Mouse (Mus musculus): ENCODE data around the gene Hist1h4f. TPM values are rescaled to one million over a fixed set of nuclear protein-coding genes. Genes with fewer than 3 reads are reported as not detected.
"Not testable (repeated sequence)": the region's sequence is repeated elsewhere in the genome, so short reads cannot be mapped to it uniquely, and the experiment has no call there.

The Hist1h4f gene
- polyA plus RNA-seq, 1 experiment from 2014 or later: 1.1 TPM

DNA sequence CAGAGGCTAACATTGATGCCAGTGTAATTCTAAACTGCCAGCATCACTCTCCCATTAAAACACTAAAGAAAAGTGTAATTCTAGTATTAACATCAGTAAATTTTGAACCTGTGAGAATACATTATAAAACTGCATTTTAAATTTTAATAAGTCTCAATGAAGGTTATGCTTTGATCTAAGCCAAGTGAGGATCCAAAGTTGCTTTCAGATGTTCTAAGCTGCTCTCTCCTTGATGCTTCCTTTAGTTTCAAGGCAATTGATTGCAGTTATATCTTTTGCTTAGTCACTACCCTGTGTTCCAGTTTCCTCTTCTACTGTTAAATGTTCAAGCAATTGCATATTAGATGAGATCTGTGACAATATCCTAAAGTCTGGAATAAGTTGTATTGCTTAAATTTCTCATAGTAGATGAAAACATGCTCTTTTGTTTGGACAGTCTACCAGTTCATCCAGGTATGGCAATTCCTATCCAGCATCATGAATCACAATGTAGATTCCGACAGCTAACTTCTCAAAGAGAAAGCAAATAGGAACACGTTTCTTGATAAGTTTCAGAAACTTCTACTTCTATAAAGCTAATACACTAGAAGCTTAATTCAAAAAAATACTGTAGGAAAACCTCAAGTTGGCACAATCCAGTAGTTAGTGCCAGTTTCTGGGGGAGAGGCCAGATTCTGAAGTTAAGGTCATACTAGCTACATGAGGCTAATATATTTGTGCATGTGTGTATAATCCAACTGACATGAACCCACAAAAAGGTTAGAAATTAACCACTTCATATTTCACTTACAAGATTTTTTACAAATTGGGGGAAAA, 21.0 kb upstream of the Hist1h4f start:
- Histone ChIP-seq H3K36me3 (ENCODE audit: control insufficient read depth, insufficient read depth, low read length) (no peaks in the 10 kb centered on the region), H3K4me2 (replicated peaks; ENCODE audit: low read depth, low read length) (peak overlapping the region; percentile 69), H3K27ac (ENCODE audit: low read depth, low read length) (peak overlapping the region; percentile 92), H3K9me3 (ENCODE audit: control insufficient read depth, low read length) (no peaks in the 10 kb centered on the region), H3K4me3 (ENCODE audit: low read length) (peak overlapping the region; percentile 43), H3K9ac (ENCODE audit: low read depth, low read length) (peak overlapping the region; percentile 82), H3K27me3 (ENCODE audit: control insufficient read depth, insufficient read depth, low read length) (no peaks in the 10 kb centered on the region), H3K4me1 (ENCODE audit: control insufficient read depth, insufficient read depth, low read length) (0 out of 2 replicates have a peak, but pooled peaks cover 6% of the 10 kb centered on the region)
- 27% methylated on average over 2 of the region's 2 CpGs for WGBS
- ATAC-seq (ENCODE audit: low FRiP score, low TSS enrichment): no peak

DNA sequence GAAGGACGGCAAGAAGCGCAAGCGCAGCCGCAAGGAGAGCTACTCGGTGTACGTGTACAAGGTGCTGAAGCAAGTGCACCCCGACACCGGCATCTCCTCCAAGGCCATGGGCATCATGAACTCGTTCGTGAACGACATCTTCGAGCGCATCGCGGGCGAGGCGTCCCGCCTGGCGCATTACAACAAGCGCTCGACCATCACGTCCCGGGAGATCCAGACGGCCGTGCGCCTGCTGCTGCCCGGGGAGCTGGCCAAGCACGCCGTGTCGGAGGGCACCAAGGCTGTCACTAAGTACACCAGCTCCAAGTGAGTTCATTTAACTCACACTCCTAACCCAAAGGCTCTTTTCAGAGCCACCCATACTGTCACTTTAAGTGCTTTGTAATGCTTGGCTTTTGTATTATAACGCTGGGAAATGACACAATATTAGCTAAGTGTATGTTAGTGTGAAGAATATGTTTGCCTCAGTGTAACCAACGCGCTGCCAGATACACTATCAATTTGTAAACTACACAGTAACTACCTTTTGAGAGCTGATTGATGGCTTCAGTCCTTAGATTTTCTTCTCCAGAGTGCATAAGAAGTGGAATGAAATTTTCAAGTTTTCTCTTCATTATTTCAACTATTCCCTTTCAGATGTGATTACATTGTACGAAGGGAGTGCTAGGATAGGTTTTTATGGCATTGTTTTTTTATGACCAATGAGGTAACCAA, 20.2 kb upstream of the Hist1h4f start:
- not testable (repeated sequence) for H3K27me3 ChIP-seq (ENCODE audit: control insufficient read depth, insufficient read depth, low read length); ATAC-seq (ENCODE audit: low FRiP score, low TSS enrichment); H3K36me3 ChIP-seq (ENCODE audit: control insufficient read depth, insufficient read depth, low read length); H3K9me3 ChIP-seq (ENCODE audit: control insufficient read depth, low read length); H3K4me1 ChIP-seq (ENCODE audit: control insufficient read depth, insufficient read depth, low read length)
- H3K27ac ChIP-seq (ENCODE audit: low read depth, low read length): peak overlapping the region; percentile 92
- H3K4me2 ChIP-seq (replicated peaks; ENCODE audit: low read depth, low read length): peak overlapping the region; percentile 69
- WGBS: under 1% methylated on average over 13 of the region's 34 CpGs
- peak overlapping the region; percentile 43 for H3K4me3 ChIP-seq (ENCODE audit: low read length)
- H3K9ac ChIP-seq (ENCODE audit: low read depth, low read length): peak overlapping the region; percentile 82

GRCm38 (mm10) chr13:23571022-23571503, 19.6 kb upstream of the Hist1h4f start, which contains the start of the genes Hist1h2ae and Hist1h2bg:
TSS of gene Hist1h2ae (minus strand) at chr13:23571220.
TSS of gene Hist1h2bg (plus strand) at chr13:23571396.
- Histone ChIP-seq H3K4me3 (ENCODE audit: low read length) (peak within 1 kb of the TSS; percentile 43), H3K9me3 (ENCODE audit: control insufficient read depth, low read length) (no peaks in the 10 kb centered on the region), H3K27me3 (ENCODE audit: control insufficient read depth, insufficient read depth, low read length) (no peaks in the 10 kb centered on the region), H3K36me3 (ENCODE audit: control insufficient read depth, insufficient read depth, low read length) (no peaks in the 10 kb centered on the region), H3K4me1 (ENCODE audit: control insufficient read depth, insufficient read depth, low read length) (0 out of 2 replicates have a peak, but pooled peaks cover 3% of the 10 kb centered on the region), H3K9ac (ENCODE audit: low read depth, low read length) (peak within 1 kb of the TSS; percentile 82), H3K27ac (ENCODE audit: low read depth, low read length) (peak within 1 kb of the TSS; percentile 92), H3K4me2 (replicated peaks; ENCODE audit: low read depth, low read length) (peak within 1 kb of the TSS; percentile 69)
- WGBS: under 1% methylated on average over 18 of the region's 18 CpGs
- ATAC-seq (ENCODE audit: low FRiP score, low TSS enrichment): peak; percentile 93

DNA sequence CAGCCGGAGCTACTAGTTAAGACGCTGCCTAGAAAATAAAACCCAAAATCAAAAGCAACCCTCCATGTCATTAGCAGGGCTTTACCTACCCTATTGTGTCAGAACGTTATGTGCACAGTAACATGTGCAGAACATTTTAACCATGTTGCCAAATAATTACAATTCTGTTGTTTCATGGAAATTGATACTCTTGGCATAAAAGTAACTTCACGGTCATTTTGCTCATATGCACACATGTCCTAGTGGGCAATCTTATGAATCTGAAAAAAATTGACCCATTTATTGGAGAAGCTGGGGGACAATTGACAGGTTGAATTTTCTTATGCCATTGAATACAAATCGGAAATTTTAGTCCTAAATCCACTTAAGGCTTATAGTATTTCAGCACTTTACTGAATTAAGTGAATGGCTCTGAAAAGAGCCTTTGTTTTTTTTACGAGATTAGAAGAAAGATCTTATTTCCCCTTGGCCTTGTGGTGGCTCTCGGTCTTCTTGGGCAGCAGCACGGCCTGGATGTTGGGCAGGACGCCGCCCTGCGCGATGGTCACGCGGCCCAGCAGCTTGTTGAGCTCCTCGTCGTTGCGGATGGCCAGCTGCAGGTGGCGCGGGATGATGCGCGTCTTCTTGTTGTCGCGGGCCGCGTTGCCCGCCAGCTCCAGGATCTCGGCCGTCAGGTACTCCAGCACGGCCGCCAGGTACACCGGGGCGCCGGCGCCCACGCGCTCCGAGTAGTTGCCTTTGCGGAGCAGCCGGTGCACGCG, 19.0 kb upstream of the Hist1h4f start:
- H3K9ac ChIP-seq (ENCODE audit: low read depth, low read length): peak overlapping the region; percentile 51
- H3K4me2 ChIP-seq (replicated peaks; ENCODE audit: low read depth, low read length): peak overlapping the region; percentile 40
- H3K4me1 ChIP-seq (ENCODE audit: control insufficient read depth, insufficient read depth, low read length); H3K27me3 ChIP-seq (ENCODE audit: control insufficient read depth, insufficient read depth, low read length); H3K36me3 ChIP-seq (ENCODE audit: control insufficient read depth, insufficient read depth, low read length); H3K9me3 ChIP-seq (ENCODE audit: control insufficient read depth, low read length); ATAC-seq (ENCODE audit: low FRiP score, low TSS enrichment): not testable (repeated sequence)
- peak overlapping the region; percentile 43 for H3K4me3 ChIP-seq (ENCODE audit: low read length)
- 1% methylated on average over 19 of the region's 41 CpGs for WGBS
- H3K27ac ChIP-seq (ENCODE audit: low read depth, low read length): peak overlapping the region; percentile 92

DNA sequence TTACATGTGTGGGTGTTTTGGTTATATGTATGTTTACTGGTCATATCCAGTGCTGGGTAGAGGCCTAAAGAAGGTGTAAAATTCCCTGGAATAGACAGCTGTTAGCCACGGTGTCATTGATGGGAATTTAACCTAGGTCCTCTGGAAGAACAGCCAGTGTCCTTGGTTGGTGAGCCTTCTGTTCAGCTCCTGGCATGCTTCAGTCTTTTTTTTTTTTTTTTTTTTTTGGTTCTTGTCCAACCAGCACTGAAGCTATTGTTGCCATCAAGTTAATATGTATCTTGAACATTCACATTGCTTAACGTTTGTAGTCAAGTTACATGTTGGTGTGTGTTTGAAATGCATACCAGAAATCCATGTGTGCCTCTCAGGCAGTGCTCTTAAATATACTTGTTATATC, 13.0 kb upstream of the Hist1h4f start:
- no peak for ATAC-seq (ENCODE audit: low FRiP score, low TSS enrichment)

GRCm38 (mm10) chr13:23562699-23563462, 11.4 kb upstream of the Hist1h4f start:
- no peaks in the 10 kb centered on the region for H3K36me3 ChIP-seq (ENCODE audit: control insufficient read depth, insufficient read depth, low read length)
- H3K9ac ChIP-seq (ENCODE audit: low read depth, low read length): peak overlapping the region; percentile 61
- H3K27ac ChIP-seq (ENCODE audit: low read depth, low read length): peak overlapping the region; percentile 99
- H3K4me3 ChIP-seq (ENCODE audit: low read length): peak overlapping the region; percentile 35
- no peaks in the 10 kb centered on the region for H3K9me3 ChIP-seq (ENCODE audit: control insufficient read depth, low read length)
- no peaks in the 10 kb centered on the region for H3K27me3 ChIP-seq (ENCODE audit: control insufficient read depth, insufficient read depth, low read length)
- WGBS: 4% methylated on average over 18 of the region's 18 CpGs
- peak; percentile 80 for ATAC-seq (ENCODE audit: low FRiP score, low TSS enrichment)
- H3K4me2 ChIP-seq (replicated peaks; ENCODE audit: low read depth, low read length): peak overlapping the region; percentile 59
- H3K4me1 ChIP-seq (ENCODE audit: control insufficient read depth, insufficient read depth, low read length): no peaks in the 10 kb centered on the region

More for the DNA sequence above, 13.0 kb upstream of the Hist1h4f start:
- WGBS: 83% methylated on average over 2 of the region's 2 CpGs
- Histone ChIP-seq H3K27me3 (ENCODE audit: control insufficient read depth, insufficient read depth, low read length) (no peaks in the 10 kb centered on the region), H3K27ac (ENCODE audit: low read depth, low read length) (peak overlapping the region; percentile 99), H3K36me3 (ENCODE audit: control insufficient read depth, insufficient read depth, low read length) (no peaks in the 10 kb centered on the region), H3K4me1 (ENCODE audit: control insufficient read depth, insufficient read depth, low read length) (no peaks in the 10 kb centered on the region), H3K4me2 (replicated peaks; ENCODE audit: low read depth, low read length) (no peak overlapping the region), H3K9ac (ENCODE audit: low read depth, low read length) (no peak overlapping the region), H3K4me3 (ENCODE audit: low read length) (no peak overlapping the region), H3K9me3 (ENCODE audit: control insufficient read depth, low read length) (no peaks in the 10 kb centered on the region)

DNA sequence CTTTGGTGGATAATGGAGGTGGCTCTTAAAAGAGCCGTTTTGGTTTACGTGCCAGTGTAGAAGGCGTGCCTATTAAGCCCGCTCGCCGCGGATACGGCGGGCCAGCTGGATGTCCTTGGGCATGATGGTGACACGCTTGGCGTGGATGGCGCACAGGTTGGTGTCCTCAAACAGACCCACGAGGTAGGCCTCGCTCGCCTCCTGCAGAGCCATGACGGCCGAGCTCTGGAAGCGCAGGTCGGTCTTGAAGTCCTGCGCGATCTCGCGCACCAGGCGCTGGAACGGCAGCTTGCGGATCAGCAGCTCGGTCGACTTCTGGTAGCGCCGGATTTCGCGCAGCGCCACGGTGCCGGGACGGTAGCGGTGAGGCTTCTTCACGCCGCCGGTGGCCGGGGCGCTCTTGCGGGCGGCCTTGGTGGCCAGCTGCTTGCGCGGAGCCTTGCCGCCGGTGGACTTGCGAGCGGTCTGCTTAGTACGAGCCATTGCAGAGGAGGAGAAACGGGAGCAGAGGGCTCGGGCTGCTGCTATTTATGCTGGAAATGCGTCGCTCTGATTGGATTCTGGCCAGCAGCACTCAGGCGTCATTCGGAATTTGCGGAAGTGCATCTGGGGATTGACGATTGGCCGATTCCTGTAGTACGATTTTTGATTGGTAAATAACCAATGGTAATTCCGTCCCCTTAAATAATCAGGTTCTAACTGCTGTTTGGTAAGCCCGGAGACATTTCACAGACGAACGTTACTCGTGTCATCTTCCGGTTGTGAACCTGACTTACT, 10.6 kb upstream of the Hist1h4f start, which contains the start of gene Hist1h3e:
TSS of gene Hist1h3e (minus strand) at position 487 of the 777 bp plus-strand sequence.
- peak within 1 kb of the TSS; percentile 61 for H3K9ac ChIP-seq (ENCODE audit: low read depth, low read length)
- ATAC-seq (ENCODE audit: low FRiP score, low TSS enrichment): peak; percentile 97
- not testable (repeated sequence) for H3K9me3 ChIP-seq (ENCODE audit: control insufficient read depth, low read length); H3K4me1 ChIP-seq (ENCODE audit: control insufficient read depth, insufficient read depth, low read length); H3K27me3 ChIP-seq (ENCODE audit: control insufficient read depth, insufficient read depth, low read length); H3K36me3 ChIP-seq (ENCODE audit: control insufficient read depth, insufficient read depth, low read length)
- under 1% methylated on average over 53 of the region's 67 CpGs for WGBS
- peak within 1 kb of the TSS; percentile 99 for H3K27ac ChIP-seq (ENCODE audit: low read depth, low read length)
- peak within 1 kb of the TSS; percentile 59 for H3K4me2 ChIP-seq (replicated peaks; ENCODE audit: low read depth, low read length)
- H3K4me3 ChIP-seq (ENCODE audit: low read length): peak within 1 kb of the TSS; percentile 36

All from kidney, embryonic 14.5 days (tissue).